Mouse (Mus musculus) myocyte (in vitro differentiated cells): ENCODE measurements around the gene Hsd17b11.

Source experiments
- CEBPB ChIP-seq: IDR thresholded peaks from 2 replicates; pipeline ENCODE4 v1.6.1; 2011; ENCODE audit warnings: mild to moderate bottlenecking, moderate library complexity; ENCODE audit not compliant: poor library complexity, insufficient read depth, severe bottlenecking
- E2F4 ChIP-seq: IDR thresholded peaks from one replicate; pipeline ENCODE4 v1.6.1; 2011; ENCODE audit warnings: mild to moderate bottlenecking, control low read depth, moderate library complexity; ENCODE audit not compliant: insufficient read depth
- MAX ChIP-seq: IDR thresholded peaks from one replicate; pipeline ENCODE4 v1.6.1; 2011; ENCODE audit warnings: low read depth, mild to moderate bottlenecking, control low read depth
- MYOD1 ChIP-seq, 3 experiments: IDR thresholded peaks; one replicate each; pipeline ENCODE4 v1.6.1; 2011; ENCODE audit warnings: control low read depth in 2 of 3, low read depth in 2 of 3, mild to moderate bottlenecking in 2 of 3, moderate library complexity in 1 of 3; ENCODE audit not compliant: insufficient read length in 2 of 3, control insufficient read depth in 1 of 3
- POLR2A ChIP-seq: IDR thresholded peaks from one replicate; pipeline ENCODE4 v1.6.1; 2011; ENCODE audit warnings: low read depth, mild to moderate bottlenecking, control low read depth, moderate library complexity; ENCODE audit not compliant: insufficient read length
- POLR2AphosphoS2 ChIP-seq: IDR thresholded peaks from one replicate; pipeline ENCODE4 v1.6.1; 2011; ENCODE audit warnings: low read depth, control low read depth; ENCODE audit not compliant: insufficient read length
- REST ChIP-seq: IDR thresholded peaks from one replicate; pipeline ENCODE4 v1.6.1; 2011; ENCODE audit warnings: mild to moderate bottlenecking, control low read depth, moderate library complexity; ENCODE audit not compliant: insufficient read depth, insufficient read length
- SRF ChIP-seq: IDR thresholded peaks from one replicate; pipeline ENCODE4 v1.6.1; 2011; ENCODE audit warnings: low read depth; ENCODE audit not compliant: control insufficient read depth, insufficient read length

- TF ChIP-seq SRF (no peak), E2F4 (no peak), MYOD1 (IDR thresholded peaks at IDR 0.05; ENCODE audit: control insufficient read depth in 1 of 3, insufficient read length in 2 of 3, low read depth in 2 of 3) (no peak), POLR2A (no peak), REST (no peak), POLR2AphosphoS2 (no peak), MAX (no peak), CEBPB (no peak)
These were observed 34.1 kb upstream of the Hsd17b11 start for GRCm38 (mm10) chr5:104055816-104056215.
